Mouse (Mus musculus): Measurements from ENCODE around the gene Rps26. TPM values are rescaled to one million over a fixed set of nuclear protein-coding genes. Genes with fewer than 3 reads are reported as not detected.

Gene Rps26
- 100 to 1,000 TPM; 512 to 560 TPM for total RNA-seq (2023)

GRCm38 (mm10) chr10:128626311-128627310, at the start of gene Rps26:
Gene Rps26 (minus strand): TSS chr10:128626747.

DNA sequence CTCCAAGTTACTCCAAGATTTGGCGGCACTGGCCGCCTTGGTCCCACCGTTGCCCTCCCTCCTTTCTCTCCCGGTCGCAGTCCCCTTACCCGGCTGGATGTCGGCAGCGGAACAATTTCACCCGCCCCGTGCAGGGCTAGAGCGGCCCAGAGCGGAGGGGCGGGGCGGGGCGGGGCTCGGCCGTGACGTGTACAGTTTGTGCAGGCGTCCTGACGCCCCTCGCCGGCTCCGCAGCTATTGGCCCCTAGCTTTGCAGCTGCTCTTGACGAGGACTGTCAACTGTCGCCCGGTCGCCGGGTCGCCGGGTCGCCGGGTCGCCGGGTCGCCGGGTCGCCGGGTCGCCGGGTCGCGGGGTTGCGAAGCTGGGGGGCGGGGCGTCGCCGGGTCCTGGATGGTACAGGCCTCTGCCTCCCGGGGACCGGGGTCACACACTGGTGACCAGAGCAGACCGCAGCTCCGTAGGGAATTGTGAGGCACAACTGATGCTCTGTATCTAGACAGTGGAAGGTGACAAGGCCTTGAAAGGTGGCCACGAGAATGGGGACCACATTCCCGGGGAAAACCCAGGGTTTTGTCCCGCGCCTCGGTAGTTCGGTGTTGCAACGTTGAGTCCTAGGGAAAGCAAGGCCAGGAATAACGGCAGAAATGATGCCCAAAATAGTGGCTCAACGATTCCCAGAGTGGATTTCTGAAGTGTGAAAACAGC, 47.4 kb upstream of the Rps26 start, which contains the start of gene Suox:
Gene Suox, minus strand, starts transcription at position 311 of the 706 bp plus-strand sequence.

GRCm38 (mm10) chr10:128645111-128646011, 18.8 kb upstream of the Rps26 start, which contains the start of gene Ikzf4:
Gene Ikzf4 (minus strand): TSS chr10:128645991.

GRCm38 (mm10) chr10:128589464-128590192, 36.9 kb downstream of the Rps26 start, which contains the start of gene Erbb3:
Gene Erbb3 (minus strand): TSS chr10:128589652.

Other genes with a start within 250 kb of the Rps26 start
- 10 to 100 TPM; 39.9 to 40.3 TPM for gene Ankrd52, start 249.6 kb downstream of the Rps26 start, total RNA-seq (2023)
- not detected for gene Slc39a5, start 225.5 kb downstream of the Rps26 start, total RNA-seq (2023)
- gene Nabp2, start 215.3 kb downstream of the Rps26 start, total RNA-seq (2023), result 10 to 100 TPM; 36.2 to 39.9 TPM
- 10 to 100 TPM; 34.9 to 38.0 TPM for gene Rnf41, start 215.1 kb downstream of the Rps26 start, total RNA-seq (2023)
- 10 to 100 TPM; 94.8 to 95.9 TPM for gene Smarcc2, start 167.5 kb downstream of the Rps26 start, total RNA-seq (2023)
- 1,000 to 10,000 TPM; 1,082 to 1,094 TPM for gene Myl6, start 132.6 kb downstream of the Rps26 start, total RNA-seq (2023)
- 1 to 10 TPM; 2.3 to 2.7 TPM for gene Myl6b, start 128.1 kb downstream of the Rps26 start, total RNA-seq (2023)
- gene Esyt1, start 100.9 kb downstream of the Rps26 start, total RNA-seq (2023), result 100 to 1,000 TPM; 141 to 160 TPM
- gene Zc3h10, start 79.0 kb downstream of the Rps26 start, total RNA-seq (2023), result 10 to 100 TPM; 25.3 to 27.3 TPM
- gene Rpl41, start 77.4 kb downstream of the Rps26 start, total RNA-seq (2023), result 1,000 to 10,000 TPM; 1,718 to 1,914 TPM
- 10 to 100 TPM; 50.1 to 53.8 TPM for gene Pa2g4, start 60.8 kb downstream of the Rps26 start, total RNA-seq (2023)
- 1 to 10 TPM in 1 of 2 experiments, under 1 TPM in 1; 0.85 to 1.1 TPM for gene Erbb3, start 37.1 kb downstream of the Rps26 start, total RNA-seq (2023)
- not detected for gene Ikzf4, start 19.2 kb upstream of the Rps26 start, total RNA-seq (2023)
- gene Suox, start 47.3 kb upstream of the Rps26 start, total RNA-seq (2023), result 1 to 10 TPM; 3.1 to 4.9 TPM
- gene Rab5b, start 69.5 kb upstream of the Rps26 start, total RNA-seq (2023), result 100 to 1,000 TPM; 108 to 111 TPM
- 1 to 10 TPM; 2.4 to 3.0 TPM for gene Pmel, start 77.4 kb upstream of the Rps26 start, total RNA-seq (2023)
- gene Cdk2, start 78.3 kb upstream of the Rps26 start, total RNA-seq (2023), result 10 to 100 TPM; 81.0 to 81.2 TPM
- gene Dgka, start 118.1 kb upstream of the Rps26 start, total RNA-seq (2023), result 10 to 100 TPM; 42.5 to 51.0 TPM
- gene Pym1, start 121.1 kb upstream of the Rps26 start, total RNA-seq (2023), result 10 to 100 TPM; 18.2 to 22.3 TPM
- 1 to 10 TPM; 6.6 to 7.3 TPM for gene Mmp19, start 164.2 kb upstream of the Rps26 start, total RNA-seq (2023)
- 10 to 100 TPM; 59.8 to 65.1 TPM for gene Dnajc14, start 177.3 kb upstream of the Rps26 start, total RNA-seq (2023)
- 1 to 10 TPM; 5.7 to 6.5 TPM for gene Tmem198b, start 177.6 kb upstream of the Rps26 start, total RNA-seq (2023)
- gene Sarnp, start 190.6 kb upstream of the Rps26 start, total RNA-seq (2023), result 10 to 100 TPM; 34.9 to 38.9 TPM
- 10 to 100 TPM; 20.5 to 25.1 TPM for gene Ormdl2, start 194.9 kb upstream of the Rps26 start, total RNA-seq (2023)

All from neutrophil, adult 83 days (primary cell).